Mouse (Mus musculus): ENCODE measurements around the gene Spns3. TPM values are rescaled to one million over a fixed set of nuclear protein-coding genes. Genes with fewer than 3 reads are reported as not detected.

Gene Spns3
- total and polyA plus RNA-seq, 2 experiments from 2014 or later = 0.04 TPM; not detected in 1

DNA sequence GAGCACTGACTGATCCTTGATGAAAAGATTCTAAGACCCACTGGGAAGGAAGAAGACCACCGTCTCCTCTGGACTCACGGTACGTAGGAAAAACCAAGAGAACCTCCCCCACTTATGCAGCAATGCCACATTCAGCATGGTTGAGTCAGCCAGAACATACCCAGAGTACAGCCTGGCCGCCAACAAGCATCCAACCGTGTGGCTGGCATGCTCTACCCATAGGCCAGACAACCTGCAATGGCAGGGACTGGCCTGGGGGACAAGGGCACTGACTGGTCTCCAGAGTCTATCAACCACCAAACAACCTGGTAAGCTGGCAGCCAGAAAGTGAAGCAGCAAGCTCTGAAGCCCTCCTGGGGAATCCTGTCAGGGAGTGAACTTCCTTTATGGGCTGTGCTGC lies 41.7 kb downstream of the Spns3 start:
- TF ChIP-seq CTCF (IDR thresholded peaks at IDR 0.05; ENCODE audit: low read depth) (no peak), EP300 (IDR thresholded peaks at IDR 0.05; ENCODE audit: low read depth) (no peak)
- DNase-seq (ENCODE audit: low spot score) = no peak
- Histone ChIP-seq H3K9me3 (replicated peaks; ENCODE audit: control insufficient read depth, low read length) (no peaks in the 10 kb centered on the region), H3K27me3 (ENCODE audit: control insufficient read depth, insufficient read depth, low read length) (no peaks in the 10 kb centered on the region), H3K4me2 (ENCODE audit: low read depth, low read length) (no peak overlapping the region), H3K4me3 (ENCODE audit: low read depth, low read length) (no peak overlapping the region), H3K4me1 (ENCODE audit: control insufficient read depth, insufficient read depth) (peaks cover 7% of the 10 kb centered on the region), H3K27ac (ENCODE audit: low read depth) (no peak overlapping the region), H3K9ac (replicated peaks; ENCODE audit: low read depth, low read length) (no peak overlapping the region), H3K36me3 (replicated peaks; ENCODE audit: control insufficient read depth, insufficient read depth, low read length) (no peaks in the 10 kb centered on the region)
- WGBS = 77% methylated on average over 5 of the region's 5 CpGs
- no peak for ATAC-seq (ENCODE audit: insufficient read depth, low read depth)

DNA sequence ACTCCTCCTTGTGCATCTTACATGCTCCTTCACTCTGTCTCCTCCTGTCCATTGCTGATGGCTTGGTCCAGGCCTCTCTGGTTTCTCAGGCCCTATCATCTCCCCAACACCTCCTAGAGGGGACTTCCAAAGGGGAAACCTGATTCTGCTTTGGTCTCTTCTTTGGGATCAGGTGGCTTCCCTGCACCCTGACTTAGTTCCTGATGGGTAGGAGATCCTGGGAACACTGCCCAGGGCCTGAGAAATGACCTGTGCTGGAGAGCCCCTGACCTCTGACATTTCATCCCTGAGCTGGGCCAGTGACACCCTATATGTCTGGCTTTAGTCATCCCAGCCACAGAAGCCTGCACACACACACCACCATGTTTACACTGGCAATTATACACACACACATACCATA lies 42.7 kb downstream of the Spns3 start:
- ATAC-seq (ENCODE audit: insufficient read depth, low read depth) = no peak
- Histone ChIP-seq H3K9ac (replicated peaks; ENCODE audit: low read depth, low read length) (no peak overlapping the region), H3K4me3 (ENCODE audit: low read depth, low read length) (no peak overlapping the region), H3K27me3 (ENCODE audit: control insufficient read depth, insufficient read depth, low read length) (no peaks in the 10 kb centered on the region), H3K36me3 (replicated peaks; ENCODE audit: control insufficient read depth, insufficient read depth, low read length) (no peaks in the 10 kb centered on the region), H3K4me2 (ENCODE audit: low read depth, low read length) (no peak overlapping the region), H3K9me3 (replicated peaks; ENCODE audit: control insufficient read depth, low read length) (no peaks in the 10 kb centered on the region), H3K27ac (ENCODE audit: low read depth) (no peak overlapping the region), H3K4me1 (ENCODE audit: control insufficient read depth, insufficient read depth) (peaks cover 7% of the 10 kb centered on the region)
- TF ChIP-seq EP300 (IDR thresholded peaks at IDR 0.05; ENCODE audit: low read depth) (no peak), CTCF (IDR thresholded peaks at IDR 0.05; ENCODE audit: low read depth) (no peak)
- no peak for DNase-seq (ENCODE audit: low spot score)

DNA sequence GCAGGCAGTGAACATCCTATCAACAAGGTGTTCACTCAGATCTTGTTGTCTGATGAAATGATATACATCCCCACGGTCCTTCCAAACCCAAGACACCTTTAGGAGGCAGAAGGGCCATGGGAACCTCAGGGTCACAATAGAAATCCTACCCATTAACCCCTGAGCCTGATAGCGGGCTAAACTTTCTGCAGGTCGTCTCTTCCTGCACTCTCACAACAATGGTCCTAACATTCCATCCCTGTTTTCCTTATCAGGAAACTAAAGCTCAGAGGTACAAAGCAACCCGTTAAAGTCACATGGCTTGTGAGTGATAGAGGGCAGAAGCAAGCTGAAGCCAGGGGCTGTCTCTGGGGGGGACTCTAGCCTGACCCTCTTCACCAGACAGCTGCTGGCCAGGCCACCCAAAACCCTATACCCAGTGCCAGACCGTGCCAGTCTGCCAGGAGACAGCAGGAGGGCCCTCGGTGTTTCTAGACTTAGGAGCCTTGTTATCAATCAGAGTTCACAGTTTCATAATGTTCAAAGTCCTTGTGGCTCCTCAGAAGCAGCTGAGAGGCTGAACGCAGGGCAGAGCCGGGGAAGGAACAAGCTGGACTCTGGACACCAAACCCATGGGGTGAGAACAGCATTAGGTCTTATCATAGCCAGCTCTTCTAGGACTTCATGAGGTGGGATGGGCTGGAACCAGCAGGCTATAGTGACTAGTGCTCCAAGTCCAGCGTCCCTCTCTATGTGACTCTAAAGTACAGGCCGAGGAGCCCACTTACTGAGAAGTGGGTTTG lies 46.1 kb downstream of the Spns3 start:
- Histone ChIP-seq H3K4me3 (ENCODE audit: low read depth, low read length) (no peak overlapping the region), H3K4me2 (ENCODE audit: low read depth, low read length) (no peak overlapping the region), H3K36me3 (replicated peaks; ENCODE audit: control insufficient read depth, insufficient read depth, low read length) (no peaks in the 10 kb centered on the region), H3K9me3 (replicated peaks; ENCODE audit: control insufficient read depth, low read length) (no peaks in the 10 kb centered on the region), H3K27ac (ENCODE audit: low read depth) (no peak overlapping the region), H3K4me1 (ENCODE audit: control insufficient read depth, insufficient read depth) (peaks cover 11% of the 10 kb centered on the region), H3K9ac (replicated peaks; ENCODE audit: low read depth, low read length) (no peak overlapping the region), H3K27me3 (ENCODE audit: control insufficient read depth, insufficient read depth, low read length) (no peaks in the 10 kb centered on the region)
- DNase-seq (ENCODE audit: low spot score) (no peak), ATAC-seq (ENCODE audit: insufficient read depth, low read depth) (no peak)
- TF ChIP-seq CTCF (IDR thresholded peaks at IDR 0.05; ENCODE audit: low read depth) = no peak
- TF ChIP-seq EP300 (IDR thresholded peaks at IDR 0.05; ENCODE audit: low read depth) = no peak
- 42% methylated on average over 10 of the region's 10 CpGs for WGBS

DNA sequence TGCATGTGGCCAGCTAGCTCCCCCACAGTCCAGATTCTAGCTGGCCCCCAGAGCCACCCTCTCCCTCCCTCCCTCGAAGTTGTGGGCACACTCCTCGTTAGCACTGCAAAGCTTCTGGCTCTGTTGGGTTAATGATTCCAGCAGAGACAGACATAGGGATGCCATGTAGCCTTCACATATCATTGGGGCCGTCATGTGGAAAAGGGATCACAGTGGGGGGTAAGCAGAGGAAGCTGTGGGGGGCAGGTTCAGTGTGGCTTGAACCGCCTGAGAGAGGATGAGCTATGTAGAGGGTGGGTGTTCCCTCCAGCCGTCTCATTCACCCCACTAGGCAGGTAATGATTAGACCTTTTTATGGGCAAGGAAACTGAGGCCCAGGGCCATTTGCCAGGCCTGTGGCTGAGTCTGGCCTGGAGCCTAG lies 46.8 kb downstream of the Spns3 start:
- Histone ChIP-seq H3K9ac (replicated peaks; ENCODE audit: low read depth, low read length) (no peak overlapping the region), H3K4me3 (ENCODE audit: low read depth, low read length) (no peak overlapping the region), H3K27me3 (ENCODE audit: control insufficient read depth, insufficient read depth, low read length) (no peaks in the 10 kb centered on the region), H3K27ac (ENCODE audit: low read depth) (no peak overlapping the region), H3K4me1 (ENCODE audit: control insufficient read depth, insufficient read depth) (peaks cover 11% of the 10 kb centered on the region), H3K4me2 (ENCODE audit: low read depth, low read length) (no peak overlapping the region), H3K9me3 (replicated peaks; ENCODE audit: control insufficient read depth, low read length) (no peaks in the 10 kb centered on the region), H3K36me3 (replicated peaks; ENCODE audit: control insufficient read depth, insufficient read depth, low read length) (no peaks in the 10 kb centered on the region)
- ATAC-seq (ENCODE audit: insufficient read depth, low read depth) = no peak
- no peak for TF ChIP-seq EP300 (IDR thresholded peaks at IDR 0.05; ENCODE audit: low read depth)
- no peak for DNase-seq (ENCODE audit: low spot score)
- WGBS = 62% methylated on average over 5 of the region's 5 CpGs

DNA sequence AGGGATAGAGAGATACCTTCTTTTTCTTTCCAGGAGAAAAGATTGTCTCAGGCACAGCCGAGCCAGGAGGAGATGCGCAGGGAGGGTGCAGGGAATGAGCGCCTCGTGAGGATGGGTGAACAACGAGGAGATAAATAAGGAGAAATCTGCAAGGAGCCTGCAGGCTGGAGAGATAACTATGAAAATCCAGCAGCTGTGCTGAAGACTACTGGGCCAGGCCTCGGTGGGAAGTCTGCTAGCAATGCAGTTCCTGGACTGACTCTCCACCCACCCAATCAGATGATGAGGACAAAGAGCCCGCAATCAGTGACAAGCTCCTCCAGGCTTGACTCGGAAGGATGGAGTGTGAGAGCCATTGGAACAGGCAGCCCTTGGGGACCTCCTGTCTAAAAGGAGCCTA lies 48.1 kb downstream of the Spns3 start:
- WGBS = 45% methylated on average over 8 of the region's 8 CpGs

DNA sequence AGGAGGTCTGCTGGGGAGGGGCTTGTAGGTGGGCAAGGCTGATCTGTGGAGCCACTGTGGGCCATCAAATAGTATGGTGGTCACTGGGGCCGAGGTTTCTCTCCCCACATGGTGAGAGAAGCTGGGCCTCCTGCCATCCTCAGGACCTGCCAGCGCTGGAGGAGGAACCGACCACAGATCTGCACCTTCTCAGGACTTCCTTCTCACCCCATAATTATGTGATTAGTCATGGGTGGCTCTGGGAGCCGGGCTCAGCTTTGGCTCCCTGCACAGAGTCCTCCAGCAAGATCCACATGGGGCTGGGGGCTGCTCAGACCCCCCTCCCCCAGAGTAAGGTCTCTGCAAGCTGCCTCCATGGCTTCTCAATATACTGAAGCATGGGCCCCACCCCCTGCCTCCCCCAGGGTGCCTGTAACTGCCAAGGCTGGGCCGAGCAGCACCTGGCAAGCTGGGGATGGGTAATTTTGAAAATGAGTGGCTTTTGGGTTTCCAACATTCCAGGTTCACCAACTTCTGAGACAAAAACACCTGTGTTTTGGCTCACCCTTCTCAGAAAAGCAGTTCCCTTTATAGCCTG lies 48.8 kb downstream of the Spns3 start:
- Histone ChIP-seq H3K36me3 (replicated peaks; ENCODE audit: control insufficient read depth, insufficient read depth, low read length) (no peaks in the 10 kb centered on the region), H3K4me1 (ENCODE audit: control insufficient read depth, insufficient read depth) (peaks cover 11% of the 10 kb centered on the region), H3K4me3 (ENCODE audit: low read depth, low read length) (no peak overlapping the region), H3K9me3 (replicated peaks; ENCODE audit: control insufficient read depth, low read length) (no peaks in the 10 kb centered on the region), H3K27me3 (ENCODE audit: control insufficient read depth, insufficient read depth, low read length) (no peaks in the 10 kb centered on the region), H3K4me2 (ENCODE audit: low read depth, low read length) (no peak overlapping the region), H3K9ac (replicated peaks; ENCODE audit: low read depth, low read length) (no peak overlapping the region), H3K27ac (ENCODE audit: low read depth) (no peak overlapping the region)
- DNase-seq (ENCODE audit: low spot score) = no peak
- WGBS = 20% methylated on average over 5 of the region's 5 CpGs
- no peak for ATAC-seq (ENCODE audit: insufficient read depth, low read depth)
- TF ChIP-seq CTCF (IDR thresholded peaks at IDR 0.05; ENCODE audit: low read depth) (no peak), EP300 (IDR thresholded peaks at IDR 0.05; ENCODE audit: low read depth) (no peak)

More for the DNA sequence above, 48.1 kb downstream of the Spns3 start:
- no peak for ATAC-seq (ENCODE audit: insufficient read depth, low read depth)
- Histone ChIP-seq H3K9ac (replicated peaks; ENCODE audit: low read depth, low read length) (no peak overlapping the region), H3K36me3 (replicated peaks; ENCODE audit: control insufficient read depth, insufficient read depth, low read length) (no peaks in the 10 kb centered on the region), H3K27ac (ENCODE audit: low read depth) (no peak overlapping the region), H3K4me1 (ENCODE audit: control insufficient read depth, insufficient read depth) (peaks cover 11% of the 10 kb centered on the region), H3K4me3 (ENCODE audit: low read depth, low read length) (no peak overlapping the region), H3K4me2 (ENCODE audit: low read depth, low read length) (no peak overlapping the region), H3K27me3 (ENCODE audit: control insufficient read depth, insufficient read depth, low read length) (no peaks in the 10 kb centered on the region), H3K9me3 (replicated peaks; ENCODE audit: control insufficient read depth, low read length) (no peaks in the 10 kb centered on the region)
- no peak for DNase-seq (ENCODE audit: low spot score)
- no peak for TF ChIP-seq CTCF (IDR thresholded peaks at IDR 0.05; ENCODE audit: low read depth)

Measured in heart, postnatal 0 days (tissue).